Mouse (Mus musculus): ENCODE measurements around the gene Tlr13.

- no peak for TF ChIP-seq CTCF (IDR thresholded peaks at IDR 0.05)
- no peak for TF ChIP-seq EP300 (IDR thresholded peaks at IDR 0.05)
Measured at GRCm38 (mm10) chrX:106122823-106123222, 20.2 kb upstream of the Tlr13 start.
